Comparison of ENCODE assay signal across 11 mouse cellular contexts in genomic region chr11:19523853-19524487, GRCm38 (mm10).
DNase-seq lines count a peak whose midpoint lies in the region; ATAC-seq lines count a peak whose summit lies in the region.
"Had no signal": no experiment of that assay in that cellular context is flagged by ENCODE, and none has a peak within 500 bp of the region (broad histone marks: within the 10 kb centered on the region; RNA-seq: fewer than 3 reads in every experiment).

No protein-coding gene starts in this region.

- 28% methylated on average over 6 of the region's 6 CpGs for WGBS in hindbrain, embryonic 10.5 days

- no peaks in the 10 kb centered on the region for H3K36me3 ChIP-seq in hindbrain, embryonic 10.5 days

- H3K27me3 ChIP-seq in hindbrain, embryonic 10.5 days (ENCODE audit: insufficient read depth, poor library complexity, severe bottlenecking) = peaks cover 4% of the 10 kb centered on the region

- H3K4me3 ChIP-seq in hindbrain, embryonic 10.5 days = no peak overlapping the region
- H3K4me3 ChIP-seq: layer of hippocampus, adult 2 months; myocyte had no signal

- no peak for ATAC-seq in megakaryocyte progenitor cell, adult 5-6 weeks (replicated peaks; ENCODE audit: poor library complexity)

- intact Hi-C loops in heart, postnatal 10 days (cut with DNase I) = no loop called here

- H3K27ac ChIP-seq in hindbrain, embryonic 10.5 days = peak overlapping the region; percentile 84
- H3K27ac ChIP-seq: layer of hippocampus, adult 2 months had no signal

- peak; percentile 7 for DNase-seq in layer of hippocampus, adult 11-12 months (ENCODE audit: low spot score)
- no peak for DNase-seq in layer of hippocampus, adult 9-10 months (ENCODE audit: low spot score)
- peak; percentile 80 for DNase-seq in hindbrain, embryonic 10.5 days (ENCODE audit: low spot score)
- DNase-seq in mesoderm, embryonic 11.5 days (ENCODE audit: low read depth, low spot score) = peak; percentile 68
- DNase-seq in right cerebral cortex, postnatal 4 days = peak; percentile 4
- DNase-seq in heart, postnatal 10 days = no peak
- DNase-seq in kidney, postnatal 4 days = no peak
- DNase-seq: cerebellum, adult 11 months had no signal

- H3K4me1 ChIP-seq in hindbrain, embryonic 10.5 days (replicated peaks) = peaks cover 31% of the 10 kb centered on the region

- H3K9me3 ChIP-seq in hindbrain, embryonic 10.5 days = no peaks in the 10 kb centered on the region

Comparison
In these comparisons a context has a peak if more than half of its experiments do, and no peak if none do; other contexts are left out.
1. DNase-seq: peak in layer of hippocampus, adult 11-12 months (single experiment), hindbrain, embryonic 10.5 days (single experiment), mesoderm, embryonic 11.5 days (single experiment) and right cerebral cortex, postnatal 4 days (single experiment); none in layer of hippocampus, adult 9-10 months (single experiment), heart, postnatal 10 days (0 of 2) and kidney, postnatal 4 days (0 of 2).